Mouse (Mus musculus) adrenal gland, postnatal 14 days (tissue): ENCODE measurements around the gene Armh3. TPM values are rescaled to one million over a fixed set of nuclear protein-coding genes. Genes with fewer than 3 reads are reported as not detected.

ENCODE experiments used
- DNase-seq: peaks from one replicate; pipeline ENCODE4 v3.0.0; 2021; ENCODE audit warnings: mixed read lengths
- total RNA-seq: library from RNA; stranded (reverse); gene quantifications from 2 replicates; pipeline ENCODE4 v1.2.3, GENCODE M21; 2021

The Armh3 gene
- total RNA-seq, 1 experiment from 2014 or later: 15.3 TPM

DNA sequence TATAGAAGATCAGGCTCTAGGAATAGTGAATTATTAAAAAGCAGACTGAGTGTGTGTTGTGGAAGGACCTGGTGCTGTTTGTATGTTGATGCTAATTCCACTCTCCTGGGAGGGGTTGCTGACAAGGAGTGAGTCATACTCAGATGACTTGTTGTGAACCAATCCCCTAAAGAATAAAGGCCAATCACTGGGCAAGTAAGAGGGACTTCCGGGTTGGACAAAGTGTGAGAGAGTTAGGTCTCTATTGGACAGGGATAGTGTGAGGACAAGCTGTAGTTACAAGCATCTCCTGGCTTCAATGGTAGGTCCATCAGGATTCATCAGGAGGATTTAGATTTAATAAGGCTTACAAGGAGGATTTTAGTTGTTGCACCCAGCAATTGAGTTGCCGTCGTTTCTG, 10.1 kb downstream of the Armh3 start:
- DNase-seq: no peak

DNA sequence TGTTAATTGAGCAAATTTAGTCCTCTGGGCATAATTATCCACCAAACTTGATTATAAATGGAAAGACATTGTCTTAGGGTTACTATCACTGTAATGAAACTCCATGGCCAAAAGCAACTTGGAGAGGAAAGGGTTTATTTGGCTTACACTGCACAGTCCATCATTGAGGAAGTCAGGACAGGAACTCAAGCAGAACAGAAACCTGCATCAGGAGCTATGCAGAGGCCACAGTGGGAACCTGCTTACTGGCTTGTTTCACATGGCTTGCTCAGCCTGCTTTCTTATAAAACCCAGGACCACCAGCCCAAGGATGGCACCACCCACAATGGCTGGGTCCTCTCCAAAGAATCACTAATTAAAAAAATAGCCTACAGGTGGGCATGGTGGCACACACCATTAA, 13.9 kb downstream of the Armh3 start:
- no peak for DNase-seq

DNA sequence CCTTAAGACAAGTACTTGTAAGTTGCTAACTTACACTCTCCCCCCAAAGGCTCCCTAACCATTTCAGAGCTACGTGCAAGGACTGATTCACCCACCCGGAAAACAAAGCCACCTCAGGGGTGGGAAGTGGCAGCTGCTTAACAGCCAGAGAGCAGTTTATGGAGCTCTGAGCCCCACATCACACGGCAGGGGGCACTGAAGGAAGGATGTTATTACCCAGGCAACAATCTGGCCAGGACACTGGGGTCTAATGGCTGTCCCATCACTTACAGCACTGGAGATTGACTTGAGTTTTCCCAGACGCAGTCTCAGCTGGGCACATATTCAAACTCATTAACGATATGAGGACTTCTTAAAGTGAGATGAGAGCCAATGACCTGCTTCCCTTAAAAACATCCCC, 37.5 kb downstream of the Armh3 start:
- no peak for DNase-seq

DNA sequence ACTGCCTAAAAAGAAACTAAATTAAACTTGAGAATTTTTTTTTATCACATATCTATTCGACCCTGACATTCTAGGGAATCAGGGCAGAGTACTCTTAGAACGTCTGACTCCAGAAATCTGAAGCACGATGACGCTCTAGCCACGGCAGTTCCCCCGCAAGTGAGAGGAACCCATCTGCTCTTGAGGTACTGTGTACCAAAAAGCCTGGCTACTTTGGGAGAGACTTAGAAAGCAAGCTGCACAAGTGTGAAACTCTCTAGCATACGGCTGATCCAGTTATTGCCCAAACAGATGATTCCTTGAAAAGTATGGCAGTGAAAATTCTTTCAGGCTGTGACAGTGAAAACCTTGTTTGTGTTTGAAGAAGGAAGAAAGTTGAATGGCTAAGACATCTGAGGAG, 41.6 kb downstream of the Armh3 start:
- peak; percentile 36 for DNase-seq

DNA sequence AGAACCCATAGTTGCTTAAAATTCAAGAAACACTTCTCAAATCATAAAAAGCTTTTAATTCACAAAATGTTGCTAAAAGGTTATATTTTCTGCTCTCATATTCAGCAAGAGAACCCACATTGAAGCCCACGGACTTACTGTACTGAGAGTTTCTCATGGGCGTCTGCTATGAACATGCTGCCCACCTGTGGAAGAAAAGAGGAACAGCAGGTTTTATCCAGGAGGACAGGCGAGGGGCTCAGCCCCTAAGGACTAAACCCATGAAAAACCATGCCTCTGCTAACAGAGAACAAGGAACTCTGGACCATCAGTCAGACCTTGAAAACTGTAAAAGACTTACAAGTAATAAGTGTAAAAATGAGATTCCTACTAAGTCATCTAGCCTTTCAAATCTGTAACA, 45.0 kb downstream of the Armh3 start:
- DNase-seq: peak; percentile 28

DNA sequence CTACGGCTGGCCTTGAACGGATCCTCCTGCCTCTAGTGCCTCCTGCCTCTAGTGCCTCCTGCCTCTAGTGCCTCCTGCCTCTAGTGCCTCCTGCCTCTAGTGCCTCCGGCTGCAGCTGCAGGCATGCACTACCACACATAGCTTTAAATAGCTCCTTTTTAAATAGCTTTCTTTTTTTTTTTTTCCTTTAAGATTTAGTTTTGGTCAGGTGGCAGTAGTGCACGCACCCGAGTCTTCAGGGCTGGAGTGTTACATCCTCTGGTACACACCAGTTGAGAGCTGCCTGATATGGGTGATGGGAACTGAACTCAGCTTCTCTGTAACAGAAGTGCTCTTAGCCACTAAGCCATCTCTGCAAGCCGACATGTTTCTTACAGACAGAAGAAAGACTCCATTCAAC, 49.1 kb downstream of the Armh3 start:
- DNase-seq: no peak

DNA sequence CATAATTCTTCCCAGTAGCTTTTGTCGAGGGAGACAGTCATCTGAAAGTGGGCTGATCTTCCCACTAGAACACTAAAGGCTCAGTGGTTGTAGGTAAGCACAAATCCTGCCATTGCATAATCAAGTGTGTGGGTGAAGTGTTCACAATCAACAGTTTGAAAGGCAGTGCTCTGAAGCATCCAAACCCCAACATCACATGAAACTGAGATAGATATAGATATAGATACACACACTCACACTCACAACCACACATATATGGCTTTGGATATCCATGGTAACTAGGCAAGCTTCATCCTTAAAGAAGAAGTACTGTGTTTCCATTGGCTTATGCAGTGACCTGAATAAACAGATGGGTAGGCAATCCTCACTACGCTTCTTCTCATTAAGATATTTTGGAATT, 50.5 kb downstream of the Armh3 start:
- DNase-seq: no peak

DNA sequence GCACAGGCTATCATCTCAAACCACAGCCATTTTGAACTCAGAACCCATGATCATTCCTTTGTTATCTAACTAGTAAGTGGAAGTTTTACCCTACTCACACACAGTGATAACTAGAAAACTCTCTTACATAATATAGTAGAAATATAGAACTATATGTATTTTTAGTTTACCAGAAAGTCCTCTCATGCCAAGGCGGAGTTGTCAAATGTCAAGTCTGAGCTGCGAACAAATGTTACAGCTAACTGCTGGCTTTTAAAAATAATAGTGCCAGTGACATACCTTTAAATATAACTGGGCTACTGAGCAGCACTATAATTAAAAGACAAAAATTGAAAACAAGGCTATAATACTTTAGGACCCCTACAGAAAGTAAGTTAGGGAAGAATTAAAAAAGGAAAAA, 51.0 kb downstream of the Armh3 start:
- DNase-seq: no peak

DNA sequence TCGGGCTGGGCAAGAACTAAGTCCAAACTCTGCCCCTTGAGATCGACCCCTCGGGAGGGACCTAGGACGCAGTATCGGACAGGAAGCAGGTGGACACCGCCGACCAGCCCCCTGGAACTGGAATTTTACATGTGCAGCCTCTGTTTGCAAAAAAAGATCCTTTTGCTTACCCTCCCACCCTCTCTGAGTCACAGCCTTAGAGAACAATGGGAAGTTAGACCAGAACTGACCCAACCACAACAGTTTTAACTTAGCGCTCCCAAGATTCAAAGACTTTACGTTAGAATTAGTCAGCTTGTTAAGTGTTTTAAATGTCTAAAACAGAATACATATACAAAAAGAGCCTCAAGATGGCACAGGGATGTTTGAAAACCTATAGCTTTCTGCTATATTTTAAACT, 51.7 kb downstream of the Armh3 start:
- DNase-seq: no peak

DNA sequence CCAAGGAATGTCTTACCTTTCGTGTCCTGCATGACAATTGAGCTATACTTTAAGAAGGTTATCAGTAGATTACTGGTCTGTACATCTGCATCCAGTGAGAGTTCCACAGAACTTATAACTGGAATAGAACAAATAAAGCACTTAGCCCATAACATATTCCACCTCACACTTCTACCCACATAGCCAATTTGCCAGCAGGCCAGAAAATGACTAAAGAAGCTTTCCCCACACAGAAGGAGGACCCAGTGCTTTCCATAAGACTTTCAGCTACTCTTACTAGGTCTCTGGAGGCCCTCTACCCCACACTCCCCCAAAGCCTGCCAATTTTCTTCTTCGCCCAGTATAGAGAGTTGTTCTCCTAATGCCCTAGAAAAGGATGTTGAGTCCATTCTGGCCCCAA, 52.3 kb downstream of the Armh3 start:
- no peak for DNase-seq

DNA sequence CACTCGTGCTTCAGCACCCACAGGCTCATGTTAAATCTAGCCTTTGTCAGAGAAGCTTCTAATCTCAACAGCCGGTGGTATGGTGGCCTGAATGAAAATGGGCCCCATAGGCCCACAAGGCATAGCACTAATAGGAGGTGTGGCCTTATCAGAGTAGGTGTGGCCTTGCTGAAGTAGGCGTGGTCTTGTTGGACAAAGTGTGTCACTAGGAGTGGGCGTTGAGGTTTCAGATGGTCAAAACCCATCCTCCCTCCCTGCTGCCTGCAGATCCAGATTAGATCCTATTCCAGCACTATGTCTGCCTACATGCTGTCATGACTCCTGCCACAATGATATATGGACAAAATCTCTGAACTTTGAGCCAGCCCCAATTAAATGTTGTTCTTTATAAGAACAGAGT, 54.5 kb downstream of the Armh3 start:
- DNase-seq: no peak

DNA sequence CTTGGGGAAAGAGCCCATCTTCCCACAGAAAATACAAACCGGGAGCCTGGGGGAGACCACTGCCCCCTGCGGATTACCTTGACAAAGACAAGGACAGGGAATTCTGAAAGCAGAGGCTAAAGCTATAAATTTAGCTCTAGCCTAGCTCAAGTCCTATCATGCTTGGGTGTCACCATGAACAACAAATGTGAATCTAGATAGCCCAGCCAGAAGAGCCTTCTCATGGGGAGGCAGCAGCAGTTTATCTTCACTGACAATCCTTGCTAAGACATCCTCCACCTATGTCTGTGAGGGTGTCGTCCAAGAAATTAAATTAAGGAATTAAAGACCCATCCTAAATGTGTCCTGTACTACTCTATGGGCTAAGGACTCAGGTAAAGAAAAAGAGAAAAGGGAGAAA, 60.2 kb downstream of the Armh3 start:
- no peak for DNase-seq

DNA sequence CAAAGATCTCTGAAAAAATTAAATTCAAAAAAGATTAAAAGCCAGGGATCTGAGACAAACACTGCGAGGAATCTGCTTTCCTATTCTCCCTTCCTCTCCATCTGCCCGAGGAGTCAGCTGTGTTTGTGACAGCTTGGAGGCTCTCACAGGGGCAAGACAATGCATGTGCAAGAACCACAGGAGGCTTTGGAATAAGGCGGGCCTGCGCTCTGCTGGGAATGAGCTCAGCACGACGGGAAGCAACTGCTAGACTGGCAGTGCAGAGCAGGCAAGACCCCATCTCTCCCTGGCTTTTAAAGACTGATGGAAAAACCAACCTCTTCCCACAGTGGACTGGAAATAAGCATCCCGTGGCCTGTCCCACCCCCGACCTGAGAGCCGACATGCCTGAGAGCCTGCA, 60.8 kb downstream of the Armh3 start:
- DNase-seq: no peak

DNA sequence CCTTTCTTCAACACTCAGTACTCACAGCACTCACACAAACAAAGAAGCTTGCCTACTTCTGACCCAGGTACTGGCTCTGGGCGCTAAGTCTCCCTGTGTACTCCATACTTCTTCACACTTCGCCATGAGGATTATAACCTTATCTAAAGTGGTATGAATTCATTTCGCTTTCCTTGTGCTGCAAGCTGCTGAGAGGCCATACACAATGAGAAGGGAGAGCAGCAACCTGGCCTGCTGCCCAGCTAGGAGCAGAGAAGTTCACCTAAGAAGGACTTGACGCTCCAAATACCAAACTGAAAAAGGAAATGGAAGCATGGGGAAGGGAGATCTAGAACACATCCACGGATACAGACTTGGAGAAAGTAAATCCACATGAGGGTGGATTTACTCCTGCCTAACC, 71.1 kb downstream of the Armh3 start:
- DNase-seq: no peak

DNA sequence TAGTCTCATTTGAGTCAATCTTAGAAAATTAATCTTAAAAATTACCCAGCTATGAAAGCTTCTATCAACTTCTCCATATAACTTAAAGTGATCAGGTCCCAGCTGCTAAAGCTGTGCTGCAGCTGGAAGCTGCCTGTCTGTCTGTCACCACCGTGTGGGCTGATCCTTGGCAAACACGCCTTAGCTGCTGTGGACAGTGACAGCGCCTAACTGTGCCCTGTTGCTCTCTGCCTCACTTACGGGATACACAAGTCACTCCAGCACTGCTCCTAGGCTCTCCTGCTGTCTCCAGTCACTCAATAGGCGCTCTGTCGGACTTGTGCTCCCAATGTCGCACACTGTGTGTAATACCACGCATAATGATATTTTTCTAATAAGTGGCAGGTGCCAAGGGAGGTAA, 71.9 kb downstream of the Armh3 start:
- no peak for DNase-seq

DNA sequence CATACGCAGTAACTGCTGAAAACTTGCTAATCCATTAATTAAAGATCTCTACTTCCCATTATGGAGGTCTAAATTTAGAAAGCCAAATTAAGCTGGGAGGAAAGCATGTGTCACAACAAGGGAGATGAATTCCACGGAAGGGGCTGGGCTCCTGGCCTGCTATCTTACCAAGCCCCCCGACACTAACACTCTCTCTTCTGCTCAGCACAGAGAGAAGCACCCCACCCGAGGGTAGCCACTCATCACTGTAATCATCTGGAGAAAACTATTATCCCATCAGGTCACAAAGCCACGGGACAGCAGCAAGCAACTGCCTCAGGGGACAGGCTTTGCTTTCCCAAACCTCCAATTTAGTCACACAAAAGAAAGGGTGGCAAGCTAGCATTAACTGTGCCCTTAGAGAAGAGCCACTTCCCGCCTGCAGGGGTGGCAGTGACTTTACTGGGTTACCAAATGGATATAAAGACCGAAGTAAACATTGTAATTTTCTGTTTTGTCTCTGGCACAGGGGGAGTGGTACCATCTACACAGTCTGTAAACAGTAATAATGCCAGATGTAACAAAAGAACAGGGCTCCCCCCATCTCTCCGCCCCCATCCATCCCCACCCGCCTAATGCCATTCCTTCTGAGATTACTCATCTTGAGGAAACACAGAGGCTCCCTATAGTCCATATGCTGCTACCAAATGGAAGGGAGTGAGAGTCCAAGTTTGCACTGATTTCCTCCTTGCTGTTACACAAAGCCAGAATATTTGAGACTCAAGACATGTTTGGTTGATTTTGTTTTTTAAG, 77.8 kb downstream of the Armh3 start:
- no peak for DNase-seq

DNA sequence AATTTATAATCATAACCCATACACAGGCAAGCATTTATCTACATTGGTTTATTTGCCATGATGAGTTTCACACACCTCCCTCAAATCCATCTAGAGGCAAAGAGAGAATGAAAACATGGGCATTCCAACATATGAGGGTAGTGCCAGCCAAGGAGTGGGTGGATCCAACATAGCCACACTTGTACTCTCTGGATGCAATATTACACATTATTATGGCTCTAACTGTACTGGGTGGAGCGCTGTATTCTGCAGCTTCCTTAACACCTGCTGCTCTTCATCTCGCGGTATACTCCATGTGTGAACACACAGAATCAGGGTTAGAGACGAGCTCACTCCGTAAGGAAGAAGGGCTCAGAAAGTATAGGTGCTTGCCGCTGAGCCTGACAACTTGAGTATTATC, 79.9 kb downstream of the Armh3 start:
- no peak for DNase-seq

DNA sequence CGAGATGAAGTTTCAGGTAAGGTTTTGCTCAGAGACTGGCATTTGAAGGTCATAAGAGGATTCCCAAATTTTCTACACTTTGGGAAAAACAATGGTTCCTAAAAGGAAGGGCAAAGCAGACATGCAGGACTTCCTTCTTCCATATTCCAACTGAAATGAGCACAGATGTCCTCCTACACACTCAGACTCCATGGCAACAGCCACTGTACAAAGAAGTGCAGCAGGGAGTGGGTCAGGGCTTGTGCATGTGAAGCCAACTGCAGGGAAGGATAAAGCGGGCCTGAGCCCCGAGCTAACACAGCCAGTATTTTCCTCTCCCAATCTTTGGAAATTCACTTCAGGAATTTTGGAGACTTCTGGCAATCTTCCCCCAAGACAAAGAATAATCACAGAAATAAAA, 80.4 kb downstream of the Armh3 start:
- DNase-seq: no peak

DNA sequence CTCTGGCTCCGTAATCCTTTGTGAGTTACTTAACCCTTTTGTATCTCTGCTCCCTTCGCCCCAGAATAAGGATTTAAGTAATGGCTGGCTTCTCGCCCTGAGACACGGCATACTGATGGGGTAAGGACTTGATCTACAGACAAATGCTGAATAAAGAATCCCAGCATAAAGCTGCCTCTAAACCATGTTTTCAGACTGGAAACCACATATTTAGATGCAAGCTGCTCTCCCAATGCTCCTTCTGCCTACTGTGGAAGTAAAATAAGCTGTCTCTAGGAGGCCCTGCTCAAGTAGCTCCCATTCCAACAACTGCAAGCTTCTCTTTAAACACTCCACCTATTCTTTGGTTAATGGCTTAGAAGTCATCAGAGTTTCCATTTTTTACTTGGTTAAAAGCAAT, 81.8 kb downstream of the Armh3 start:
- DNase-seq: no peak

DNA sequence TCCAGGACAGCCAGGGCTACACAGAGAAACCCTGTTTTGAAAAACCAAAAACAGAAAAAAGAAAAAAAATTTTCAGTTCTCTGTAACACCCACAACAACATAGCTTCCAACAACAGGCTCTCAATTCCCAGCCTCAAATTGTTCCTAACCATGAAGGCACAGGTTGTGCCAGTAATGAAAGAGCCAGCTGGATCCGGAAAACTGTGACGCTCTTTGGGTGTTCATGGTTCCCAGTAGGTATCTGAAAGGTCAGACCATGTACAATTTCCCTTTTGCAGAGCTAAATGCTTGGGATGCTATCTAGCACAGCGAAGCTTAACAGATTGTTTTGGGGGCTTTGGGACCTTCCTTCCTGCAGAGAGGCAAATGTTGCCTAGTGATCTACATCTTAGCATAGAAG, 82.3 kb downstream of the Armh3 start:
- DNase-seq: no peak

DNA sequence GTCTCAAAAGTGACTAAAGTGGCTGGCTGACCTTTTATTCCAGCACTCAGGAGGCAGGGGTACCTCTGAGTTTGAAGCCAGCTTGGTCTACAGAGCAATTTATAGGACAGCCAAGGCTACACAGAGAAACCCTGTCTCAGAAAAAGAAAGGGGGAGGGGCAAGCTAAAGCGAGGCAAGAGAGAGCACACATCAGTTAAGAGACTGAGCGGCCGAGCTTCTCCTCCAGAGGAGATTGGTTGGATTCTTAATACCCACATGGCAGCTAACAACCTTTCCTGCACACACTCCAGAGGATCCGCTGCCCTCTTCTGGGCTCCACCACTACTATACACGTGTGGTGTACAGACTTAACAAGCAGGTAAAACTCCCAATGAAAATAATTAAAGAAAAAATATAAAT, 85.3 kb downstream of the Armh3 start:
- no peak for DNase-seq

DNA sequence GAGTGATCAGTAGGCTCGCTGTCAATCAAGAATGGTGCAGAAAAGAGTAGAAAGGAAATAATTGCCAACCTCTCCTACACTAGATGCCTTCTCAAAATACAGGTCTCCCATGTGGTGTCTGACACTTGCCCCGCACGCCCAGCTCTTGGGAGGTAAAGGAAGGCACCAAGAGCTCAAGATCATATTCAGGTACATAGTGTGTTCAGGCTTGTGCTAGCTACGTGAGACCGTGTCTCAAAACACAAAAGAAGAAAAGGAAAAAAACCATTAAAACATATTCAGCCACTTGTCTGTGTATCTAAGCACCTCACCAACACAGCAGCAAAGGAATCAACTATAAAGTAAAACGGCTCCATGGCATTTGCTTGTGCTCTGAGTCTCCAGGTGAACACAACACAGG, 85.9 kb downstream of the Armh3 start:
- DNase-seq: no peak

DNA sequence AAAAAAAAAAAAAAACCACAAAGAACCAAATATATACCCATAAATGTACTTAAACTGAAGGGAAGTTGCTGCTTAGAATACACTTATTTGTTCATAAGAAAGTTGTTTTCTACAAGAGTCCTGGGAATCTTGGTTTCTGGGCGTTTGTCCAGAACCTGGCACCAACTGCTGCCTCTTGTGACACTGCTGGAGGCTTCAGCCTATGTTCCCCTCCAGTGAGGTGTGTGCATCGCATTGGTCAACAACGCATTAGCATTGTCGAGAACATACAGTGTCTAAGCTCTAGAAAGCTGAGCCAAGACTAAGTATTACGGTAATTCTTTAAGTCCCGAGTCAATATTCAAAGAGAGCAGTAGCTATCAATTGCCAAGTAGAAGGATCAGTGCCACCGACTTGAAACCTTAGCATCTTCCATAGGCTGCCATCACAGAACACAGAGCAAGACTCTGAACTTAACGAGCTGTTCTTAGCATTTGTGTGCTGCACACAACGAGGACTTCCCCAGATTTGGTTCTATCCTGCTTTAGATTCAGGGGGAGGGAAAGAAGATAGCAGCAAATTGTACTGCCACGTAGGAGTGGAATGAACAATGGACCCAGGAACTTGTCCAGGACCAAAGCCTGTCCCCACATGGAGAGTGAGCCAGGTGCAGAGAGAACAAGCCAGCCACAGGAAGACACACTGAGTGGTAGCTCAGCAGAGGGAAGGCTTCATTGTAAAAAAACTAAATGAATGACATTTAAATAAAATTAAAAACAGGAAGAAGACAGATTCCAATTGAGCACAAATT, 86.9 kb downstream of the Armh3 start:
- DNase-seq: peak; percentile 59

DNA sequence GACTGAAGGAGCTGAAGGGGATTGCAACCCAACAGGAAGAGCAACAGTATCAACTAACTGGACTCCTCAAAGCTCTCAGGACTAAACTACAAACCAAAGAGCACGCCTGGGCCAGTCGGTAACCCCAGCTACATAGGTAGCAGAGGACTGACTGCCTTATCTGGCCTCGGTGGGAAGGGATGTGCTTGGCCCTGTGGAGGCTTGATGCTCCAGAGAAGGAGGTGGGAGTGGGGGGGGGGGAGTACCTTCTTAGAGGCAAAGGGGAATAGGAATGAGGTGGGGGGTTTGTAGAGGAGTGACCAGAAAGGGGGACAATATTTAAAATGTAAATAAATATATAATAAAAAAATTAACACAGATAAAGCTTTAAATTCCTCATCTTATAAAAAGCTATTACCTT, 90.0 kb downstream of the Armh3 start:
- no peak for DNase-seq
